Mouse (Mus musculus): ENCODE data around the gene Chmp1a. TPM values are rescaled to one million over a fixed set of nuclear protein-coding genes. Genes with fewer than 3 reads are reported as not detected.

Gene Chmp1a
- polyA plus RNA-seq, 1 experiment: 70.5 TPM

GRCm38 (mm10) chr8:123252925-123253324, 40.4 kb upstream of the Chmp1a start:
- H3K4me3 ChIP-seq (ENCODE audit: extremely low read depth, insufficient read depth, insufficient read length): no peak overlapping the region
- peaks cover 10% of the 10 kb centered on the region for H3K4me1 ChIP-seq (ENCODE audit: control insufficient read depth, insufficient read depth, insufficient read length)
- 43% methylated on average over 4 of the region's 4 CpGs for WGBS
- TF ChIP-seq CTCF (IDR thresholded peaks at IDR 0.05; ENCODE audit: extremely low read depth, insufficient read depth, insufficient read length, insufficient replicate concordance): no peak
- TF ChIP-seq POLR2A (IDR thresholded peaks at IDR 0.05; ENCODE audit: low read depth, low read length): no peak
- peaks cover 21% of the 10 kb centered on the region for H3K36me3 ChIP-seq (ENCODE audit: control insufficient read depth, insufficient read depth, low read length)
- H3K27ac ChIP-seq (ENCODE audit: insufficient read depth, low read length): no peak overlapping the region
- no peak for DNase-seq (ENCODE audit: low read depth in 1 of 2, low spot score in 2 of 2)
- no peaks in the 10 kb centered on the region for H3K27me3 ChIP-seq (ENCODE audit: control insufficient read depth, insufficient read depth, low read length)

GRCm38 (mm10) chr8:123250940-123251339, 38.4 kb upstream of the Chmp1a start:
- Histone ChIP-seq H3K36me3 (ENCODE audit: control insufficient read depth, insufficient read depth, low read length) (peaks cover 22% of the 10 kb centered on the region), H3K4me3 (ENCODE audit: extremely low read depth, insufficient read depth, insufficient read length) (no peak overlapping the region), H3K27ac (ENCODE audit: insufficient read depth, low read length) (no peak overlapping the region), H3K27me3 (ENCODE audit: control insufficient read depth, insufficient read depth, low read length) (no peaks in the 10 kb centered on the region), H3K4me1 (ENCODE audit: control insufficient read depth, insufficient read depth, insufficient read length) (peaks cover 10% of the 10 kb centered on the region)
- no peak for TF ChIP-seq POLR2A (IDR thresholded peaks at IDR 0.05; ENCODE audit: low read depth, low read length)
- TF ChIP-seq CTCF (IDR thresholded peaks at IDR 0.05; ENCODE audit: extremely low read depth, insufficient read depth, insufficient read length, insufficient replicate concordance): no peak
- WGBS: 85% methylated on average over 5 of the region's 5 CpGs
- DNase-seq (ENCODE audit: low read depth in 1 of 2, low spot score in 2 of 2): no peak

- Histone ChIP-seq H3K4me3 (ENCODE audit: extremely low read depth, insufficient read depth, insufficient read length) (no peak overlapping the region), H3K36me3 (ENCODE audit: control insufficient read depth, insufficient read depth, low read length) (peaks cover 31% of the 10 kb centered on the region), H3K27me3 (ENCODE audit: control insufficient read depth, insufficient read depth, low read length) (no peaks in the 10 kb centered on the region), H3K27ac (ENCODE audit: insufficient read depth, low read length) (no peak overlapping the region), H3K4me1 (ENCODE audit: control insufficient read depth, insufficient read depth, insufficient read length) (peaks cover 2% of the 10 kb centered on the region; the same call in 1 of the 2 replicates)
- 63% methylated on average over 8 of the region's 8 CpGs for WGBS
- TF ChIP-seq CTCF (IDR thresholded peaks at IDR 0.05; ENCODE audit: extremely low read depth, insufficient read depth, insufficient read length, insufficient replicate concordance) (no peak), POLR2A (IDR thresholded peaks at IDR 0.05; ENCODE audit: low read depth, low read length) (no peak)
- DNase-seq (ENCODE audit: low read depth in 1 of 2, low spot score in 2 of 2): no peak
Measured at GRCm38 (mm10) chr8:123248596-123248995, 36.0 kb upstream of the Chmp1a start.

DNA sequence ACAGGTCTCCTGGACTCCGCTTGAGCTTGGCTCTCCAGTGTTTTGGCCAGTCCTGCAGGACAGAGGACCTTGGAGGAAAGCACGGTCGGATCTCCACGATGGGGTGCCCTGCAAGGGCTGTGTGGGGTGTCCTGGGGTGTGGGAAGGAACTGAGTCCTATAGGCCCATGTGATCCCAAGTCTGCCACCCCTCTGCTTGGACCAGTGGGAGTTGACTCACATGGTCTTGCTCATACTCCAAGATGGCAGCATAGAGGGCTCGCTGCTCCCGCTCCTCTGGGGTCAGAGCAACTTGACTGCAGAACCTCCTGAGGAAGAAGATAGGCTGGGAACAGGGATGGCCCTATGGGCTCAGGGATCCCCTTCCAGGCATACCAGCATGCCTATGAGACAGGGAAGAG, 35.2 kb upstream of the Chmp1a start:
- WGBS: 96% methylated on average over 6 of the region's 6 CpGs
- H3K36me3 ChIP-seq (ENCODE audit: control insufficient read depth, insufficient read depth, low read length): peaks cover 33% of the 10 kb centered on the region
- no peak overlapping the region for H3K27ac ChIP-seq (ENCODE audit: insufficient read depth, low read length)
- no peak for TF ChIP-seq CTCF (IDR thresholded peaks at IDR 0.05; ENCODE audit: extremely low read depth, insufficient read depth, insufficient read length, insufficient replicate concordance)
- TF ChIP-seq POLR2A (IDR thresholded peaks at IDR 0.05; ENCODE audit: low read depth, low read length): no peak
- no peak overlapping the region for H3K4me3 ChIP-seq (ENCODE audit: extremely low read depth, insufficient read depth, insufficient read length)
- DNase-seq (ENCODE audit: low read depth in 1 of 2, low spot score in 2 of 2): no peak
- no peaks in the 10 kb centered on the region for H3K27me3 ChIP-seq (ENCODE audit: control insufficient read depth, insufficient read depth, low read length)
- peaks cover 2% of the 10 kb centered on the region; the same call in 1 of the 2 replicates for H3K4me1 ChIP-seq (ENCODE audit: control insufficient read depth, insufficient read depth, insufficient read length)

DNA sequence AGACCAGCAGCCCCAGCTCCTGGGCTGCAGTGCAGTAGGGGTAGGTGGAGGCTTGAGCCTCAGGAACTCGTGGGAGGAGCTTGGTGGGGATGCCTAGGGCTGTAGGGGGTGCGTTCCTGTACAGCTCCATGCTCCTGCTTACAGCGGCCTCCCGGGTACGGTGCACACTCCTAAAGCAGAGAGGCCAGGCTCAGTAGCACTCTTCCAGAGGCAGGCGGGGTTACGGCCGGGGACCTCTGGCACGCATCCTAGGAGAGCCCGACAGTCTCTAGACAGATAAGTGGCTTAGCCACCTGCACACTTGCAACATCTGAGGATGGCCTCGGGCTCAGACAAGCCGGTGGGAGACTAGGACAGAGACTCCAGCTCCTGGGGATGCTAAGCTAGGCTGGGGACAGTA, 33.0 kb upstream of the Chmp1a start:
- H3K4me3 ChIP-seq (ENCODE audit: extremely low read depth, insufficient read depth, insufficient read length): no peak overlapping the region

DNA sequence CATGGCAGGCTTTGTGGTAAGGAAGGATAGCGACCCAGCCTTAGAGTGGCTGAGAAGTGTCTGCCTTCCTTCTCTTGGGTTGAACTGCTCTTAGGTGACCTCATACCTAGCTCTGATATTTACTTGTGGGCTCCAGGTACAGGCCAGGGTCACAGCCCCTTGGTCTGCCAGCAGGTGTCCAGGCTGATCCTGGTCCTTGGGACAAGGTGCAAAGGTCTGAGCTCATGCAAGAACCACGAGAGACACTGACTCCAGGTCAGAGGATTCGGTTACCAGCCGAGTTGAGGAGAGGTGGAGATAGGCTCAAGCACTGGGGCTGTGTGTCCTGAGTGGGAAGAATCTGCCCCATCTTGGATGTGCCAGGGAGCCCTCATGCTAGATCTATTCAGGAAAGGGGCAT, 31.8 kb upstream of the Chmp1a start:
- H3K27me3 ChIP-seq (ENCODE audit: control insufficient read depth, insufficient read depth, low read length): no peaks in the 10 kb centered on the region
- H3K36me3 ChIP-seq (ENCODE audit: control insufficient read depth, insufficient read depth, low read length): peaks cover 28% of the 10 kb centered on the region
- 91% methylated on average over 4 of the region's 4 CpGs for WGBS
- no peak overlapping the region for H3K27ac ChIP-seq (ENCODE audit: insufficient read depth, low read length)
- no peak for DNase-seq (ENCODE audit: low read depth in 1 of 2, low spot score in 2 of 2)
- TF ChIP-seq CTCF (IDR thresholded peaks at IDR 0.05; ENCODE audit: extremely low read depth, insufficient read depth, insufficient read length, insufficient replicate concordance): no peak
- TF ChIP-seq POLR2A (IDR thresholded peaks at IDR 0.05; ENCODE audit: low read depth, low read length): no peak
- no peak overlapping the region for H3K4me3 ChIP-seq (ENCODE audit: extremely low read depth, insufficient read depth, insufficient read length)
- no peaks in the 10 kb centered on the region for H3K4me1 ChIP-seq (ENCODE audit: control insufficient read depth, insufficient read depth, insufficient read length)

More for the DNA sequence above, 33.0 kb upstream of the Chmp1a start:
- Histone ChIP-seq H3K27ac (ENCODE audit: insufficient read depth, low read length) (no peak overlapping the region), H3K27me3 (ENCODE audit: control insufficient read depth, insufficient read depth, low read length) (no peaks in the 10 kb centered on the region), H3K4me1 (ENCODE audit: control insufficient read depth, insufficient read depth, insufficient read length) (no peaks in the 10 kb centered on the region), H3K36me3 (ENCODE audit: control insufficient read depth, insufficient read depth, low read length) (peaks cover 31% of the 10 kb centered on the region)
- DNase-seq (ENCODE audit: low read depth in 1 of 2, low spot score in 2 of 2): no peak
- WGBS: 92% methylated on average over 12 of the region's 12 CpGs
- TF ChIP-seq CTCF (IDR thresholded peaks at IDR 0.05; ENCODE audit: extremely low read depth, insufficient read depth, insufficient read length, insufficient replicate concordance) (no peak), POLR2A (IDR thresholded peaks at IDR 0.05; ENCODE audit: low read depth, low read length) (no peak)

DNA sequence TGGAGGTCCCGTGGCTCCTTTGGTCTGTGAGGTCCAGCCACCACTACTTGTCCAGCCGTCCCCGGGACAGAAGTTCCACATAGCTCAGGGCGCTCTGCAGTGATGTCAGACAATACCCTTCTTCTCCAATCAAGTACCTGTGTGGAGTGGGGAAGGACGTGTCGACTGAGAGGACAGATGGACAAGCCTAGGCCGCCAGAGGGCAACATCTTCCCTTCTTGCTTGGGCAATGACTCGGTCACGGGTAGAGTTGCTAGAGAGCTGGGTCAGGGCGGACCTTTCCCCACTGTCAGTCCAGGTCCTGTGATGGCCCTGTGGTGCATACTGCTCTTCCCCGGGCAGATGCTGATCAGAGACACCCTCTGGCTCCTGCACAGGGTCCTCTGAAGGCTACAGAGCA, 30.5 kb upstream of the Chmp1a start:
- WGBS: 81% methylated on average over 11 of the region's 11 CpGs

More for the DNA sequence above, 30.5 kb upstream of the Chmp1a start:
- no peak for DNase-seq (ENCODE audit: low read depth in 1 of 2, low spot score in 2 of 2)
- TF ChIP-seq POLR2A (IDR thresholded peaks at IDR 0.05; ENCODE audit: low read depth, low read length): no peak
- TF ChIP-seq CTCF (IDR thresholded peaks at IDR 0.05; ENCODE audit: extremely low read depth, insufficient read depth, insufficient read length, insufficient replicate concordance): no peak
- H3K27me3 ChIP-seq (ENCODE audit: control insufficient read depth, insufficient read depth, low read length): no peaks in the 10 kb centered on the region
- H3K4me3 ChIP-seq (ENCODE audit: extremely low read depth, insufficient read depth, insufficient read length): no peak overlapping the region
- H3K4me1 ChIP-seq (ENCODE audit: control insufficient read depth, insufficient read depth, insufficient read length): no peaks in the 10 kb centered on the region
- H3K27ac ChIP-seq (ENCODE audit: insufficient read depth, low read length): no peak overlapping the region
- H3K36me3 ChIP-seq (ENCODE audit: control insufficient read depth, insufficient read depth, low read length): peaks cover 21% of the 10 kb centered on the region
